Comparison of ENCODE assay signal across 30 mouse cellular contexts in genomic region chr2:154546711-154547110, GRCm38 (mm10). TPM values are rescaled to one million over a fixed set of nuclear protein-coding genes. Genes with fewer than 3 reads are reported as not detected.
DNase-seq lines count a peak whose midpoint lies in the region; ATAC-seq and TF ChIP-seq lines count a peak whose summit lies in the region.
"Had no signal": no experiment of that assay in that cellular context is flagged by ENCODE, and none has a peak within 500 bp of the region (broad histone marks: within the 10 kb centered on the region; RNA-seq: fewer than 3 reads in every experiment).

Gene 1700003F12Rik, plus strand, starts transcription at chr2:154547085.

- no peaks in the 10 kb centered on the region for H3K9me3 ChIP-seq in heart, embryonic 10.5 days
- H3K9me3 ChIP-seq: forebrain, embryonic 15.5 days; hindbrain, embryonic 15.5 days; liver, embryonic 12.5 days; midbrain, embryonic 15.5 days; neural tube, embryonic 12.5 days had no signal

- H3K4me3 ChIP-seq in heart, embryonic 10.5 days: no peak within 1 kb of the TSS
- peak within 1 kb of the TSS; percentile 82 for H3K4me3 ChIP-seq in testis, adult 2 months (ENCODE audit: control insufficient read depth, low read depth, low read length)
- H3K4me3 ChIP-seq: forebrain, embryonic 15.5 days; hindbrain, embryonic 15.5 days; liver, embryonic 12.5 days; midbrain, embryonic 15.5 days; neural tube, embryonic 12.5 days had no signal

- no peak for TF ChIP-seq POLR2A in testis, adult 2 months (IDR thresholded peaks at IDR 0.05; ENCODE audit: control insufficient read depth, low read depth, low read length)

- H3K4me1 ChIP-seq in heart, embryonic 10.5 days: peaks cover 13% of the 10 kb centered on the region
- peaks cover 6% of the 10 kb centered on the region for H3K4me1 ChIP-seq in testis, adult 2 months (ENCODE audit: control insufficient read depth, insufficient read depth, low read length)

- no peak within 1 kb of the TSS; the same call in 1 of the 2 replicates for H3K27ac ChIP-seq in heart, embryonic 10.5 days
- peak within 1 kb of the TSS; percentile 10; the same call in 1 of the 2 replicates for H3K27ac ChIP-seq in testis, adult 2 months (ENCODE audit: control insufficient read depth, insufficient read depth, low read depth, low read length)
- H3K27ac ChIP-seq: forebrain, embryonic 15.5 days; hindbrain, embryonic 15.5 days; kidney, postnatal 0 days; liver, embryonic 12.5 days; neural tube, embryonic 12.5 days had no signal

- peak; percentile 16 for DNase-seq in cerebellum, adult 11-12 months
- DNase-seq in heart, postnatal 4 days: peak; percentile 4
- no peak for DNase-seq in heart, embryonic 10.5 days (ENCODE audit: low spot score)
- no peak for DNase-seq in testis, postnatal 14 days (ENCODE audit: low spot score)
- no peak for DNase-seq in kidney, postnatal 4 days
- DNase-seq: adrenal gland, adult 2 months; adrenal gland, postnatal 36 days; gastrocnemius, postnatal 25 days; heart, adult 11 months; heart, postnatal 36 days; kidney, adult 8-10 months; layer of hippocampus, postnatal 36 days; left cerebral cortex, postnatal 4 days; liver, postnatal 0 days; lung, postnatal 4 days; right cerebral cortex, adult 18-20 months; spleen, adult 18-20 months had no signal

- no peak for TF ChIP-seq CTCF in testis, adult 2 months (IDR thresholded peaks at IDR 0.05; ENCODE audit: control insufficient read depth, insufficient read depth, insufficient replicate concordance, low read depth, low read length)

- no peaks in the 10 kb centered on the region for H3K36me3 ChIP-seq in heart, embryonic 10.5 days
- H3K36me3 ChIP-seq in testis, adult 2 months (ENCODE audit: control insufficient read depth, insufficient read depth, low read length): 0 out of 2 replicates have a peak, but pooled peaks cover 1% of the 10 kb centered on the region
- H3K36me3 ChIP-seq: forebrain, embryonic 15.5 days; hindbrain, embryonic 15.5 days; liver, embryonic 12.5 days; midbrain, embryonic 15.5 days had no signal

- no peak for ATAC-seq in cerebellum, adult (ENCODE audit: insufficient number of reproducible peaks, low FRiP score, low TSS enrichment)
- ATAC-seq: activated CD4-positive, CD25-positive, alpha-beta regulatory T cell, adult 4 months; forebrain, embryonic 15.5 days; intestine, embryonic 16.5 days; liver, embryonic 12.5 days; liver, postnatal 0 days; midbrain, embryonic 15.5 days had no signal

- WGBS in heart, embryonic 10.5 days: 88% methylated on average over 10 of the region's 10 CpGs

- H3K27me3 ChIP-seq in heart, embryonic 10.5 days (ENCODE audit: insufficient read depth, poor library complexity, severe bottlenecking): peaks cover 35% of the 10 kb centered on the region
- no peaks in the 10 kb centered on the region for H3K27me3 ChIP-seq in testis, adult 2 months (ENCODE audit: control insufficient read depth, insufficient read depth, low read length)
- H3K27me3 ChIP-seq: CH12.LX; forebrain, embryonic 15.5 days had no signal

RNA-seq across cellular contexts. Expression of gene 1700003F12Rik, which starts in this region (rescaled TPM):
- under 1 TPM in 1 of 2 experiments, not detected in 1; 0.81 TPM for total RNA-seq in heart, postnatal 4 days (2021)
- 1.2 and 1.5 TPM in 2 replicates for polyA plus RNA-seq in heart, embryonic 10.5 days (2016; fragmentation: Nextera tagmentation; extraction: Ambion mirVana)
- polyA plus RNA-seq in testis, adult 2 months (2012; rRNA removed): 828 and 1,092 TPM in 2 replicates
- total RNA-seq: adrenal gland, adult 2 months; gastrocnemius, adult 18-20 months; gastrocnemius, postnatal 25 days; heart, postnatal 36 days had no signal
- polyA plus RNA-seq: activated CD4-positive, CD25-positive, alpha-beta regulatory T cell, adult 4 months; large intestine, adult 2 months had no signal

Comparison
In these comparisons a context has a peak if more than half of its experiments do, and no peak if none do; other contexts are left out.
1. RNA of gene 1700003F12Rik (polyA plus RNA-seq): 828 to 1,092 TPM in testis, adult 2 months; 1.2 to 1.5 TPM in heart, embryonic 10.5 days; every median in the first group is over 100 times any median in the second.
2. Peak in DNase-seq in heart, postnatal 4 days; RNA of the gene not detected or under 1 TPM.